Mouse (Mus musculus) MEL (cell line): ENCODE measurements at regions not wholly inside any gene's neighbourhood (a gene's known extent, or its start where the extent isn't known, plus 50 kb on each side); places are given as distances from the start of the nearest gene placed in this dataset.

Experiments
- DNase-seq: peaks from one replicate; pipeline ENCODE4 v3.0.0; 2011; ENCODE audit warnings: low read depth, low spot score
- H3K27ac ChIP-seq: 2 replicates; pipeline ENCODE4 v1.5.1; 2012; ENCODE audit warnings: low read depth, mild to moderate bottlenecking, control low read depth, low read length, moderate library complexity; ENCODE audit not compliant: control insufficient read depth
- H3K27me3 ChIP-seq, 2 experiments: fragments of 150-350 bp in 1 of 2; sonication (generic) in 1 of 2; 2 replicates each; pipeline ENCODE4 v1.6.1; 2012; ENCODE audit warnings: low read length in 2 of 2, mild to moderate bottlenecking in 2 of 2, improper control_type of control experiment in 1 of 2, moderate library complexity in 1 of 2; ENCODE audit not compliant: insufficient read depth in 2 of 2, control insufficient read depth in 1 of 2
- H3K36me3 ChIP-seq, 2 experiments: 2 replicates each; pipeline ENCODE4 v1.6.1; 2012 to 2014; ENCODE audit warnings: low read length in 2 of 2, improper control_type of control experiment in 1 of 2, inconsistent platforms in 1 of 2, mild to moderate bottlenecking in 1 of 2; ENCODE audit not compliant: insufficient read depth in 2 of 2, control insufficient read depth in 1 of 2
- H3K4me1 ChIP-seq, 2 experiments: fragments of 150-350 bp in 1 of 2; sonication (generic) in 1 of 2; 2 replicates each; pipeline ENCODE4 v1.6.1; 2012; ENCODE audit warnings: low read length in 2 of 2, improper control_type of control experiment in 1 of 2, mild to moderate bottlenecking in 1 of 2; ENCODE audit not compliant: insufficient read depth in 2 of 2, control insufficient read depth in 1 of 2
- H3K4me3 ChIP-seq, 2 experiments: fragments of 150-350 bp in 1 of 2; sonication (generic) in 1 of 2; 2 replicates each; pipeline ENCODE4 v1.5.1; 2012; ENCODE audit warnings: low read depth in 2 of 2, low read length in 2 of 2, mild to moderate bottlenecking in 2 of 2, moderate library complexity in 2 of 2, control low read depth in 1 of 2, improper control_type of control experiment in 1 of 2; ENCODE audit not compliant: control insufficient read depth in 1 of 2, insufficient read depth in 1 of 2
- H3K79me2 ChIP-seq: 2 replicates; pipeline ENCODE4 v1.6.1; 2012; ENCODE audit warnings: mild to moderate bottlenecking, low read length, moderate library complexity; ENCODE audit not compliant: control insufficient read depth, poor library complexity, insufficient read depth
- H3K9ac ChIP-seq: 2 replicates; pipeline ENCODE4 v1.6.1; 2012; ENCODE audit warnings: low read depth, mild to moderate bottlenecking, control low read depth, low read length, moderate library complexity; ENCODE audit not compliant: control insufficient read depth, poor library complexity, severe bottlenecking
- H3K9me3 ChIP-seq: fragments of 150-350 bp; sonication (generic); replicated peaks from 2 replicates; pipeline ENCODE4 v1.6.1; 2012; ENCODE audit warnings: mild to moderate bottlenecking, low read length, improper control_type of control experiment, moderate library complexity; ENCODE audit not compliant: insufficient read depth
- BHLHE40 ChIP-seq: IDR thresholded peaks from 2 replicates; pipeline ENCODE4 v1.6.1; 2012; ENCODE audit warnings: low read depth, mild to moderate bottlenecking, inconsistent platforms, low read length, improper control_type of control experiment, borderline replicate concordance
- CHD1 ChIP-seq: IDR thresholded peaks from 2 replicates; pipeline ENCODE4 v1.6.1; 2012; ENCODE audit warnings: low read depth, mild to moderate bottlenecking, inconsistent platforms, low read length, improper control_type of control experiment
- CHD2 ChIP-seq: IDR thresholded peaks from 2 replicates; pipeline ENCODE4 v1.6.1; 2011; ENCODE audit warnings: low read length, improper control_type of control experiment
- CTCF ChIP-seq, 3 experiments: IDR thresholded peaks in 2 of 3; conservative IDR thresholded peaks in 1 of 3; 2 replicates each; pipeline ENCODE4 v1.5.1; 2011 to 2012; ENCODE audit warnings: low read length in 3 of 3, low read depth in 2 of 3, mild to moderate bottlenecking in 2 of 3, improper control_type of control experiment in 1 of 3, inconsistent platforms in 1 of 3, mixed read lengths in 1 of 3, moderate library complexity in 1 of 3; ENCODE audit not compliant: control insufficient read depth in 1 of 3, insufficient read depth in 1 of 3, poor library complexity in 1 of 3, severe bottlenecking in 1 of 3
- E2F4 ChIP-seq: IDR thresholded peaks from 2 replicates; pipeline ENCODE4 v1.6.1; 2011; ENCODE audit warnings: low read depth, low read length, improper control_type of control experiment, borderline replicate concordance
- ELF1 ChIP-seq: IDR thresholded peaks from 2 replicates; pipeline ENCODE4 v1.6.1; 2014; ENCODE audit warnings: low read depth, mild to moderate bottlenecking, inconsistent platforms, low read length, improper control_type of control experiment, moderate library complexity
- EP300 ChIP-seq, 2 experiments: IDR thresholded peaks; 2 replicates each; pipeline ENCODE4 v1.6.1; 2011; ENCODE audit warnings: improper control_type of control experiment in 2 of 2, low read length in 2 of 2, low read depth in 1 of 2, mild to moderate bottlenecking in 1 of 2
- ETS1 ChIP-seq: IDR thresholded peaks from 2 replicates; pipeline ENCODE4 v1.6.1; 2012; ENCODE audit warnings: low read depth, mild to moderate bottlenecking, inconsistent platforms, low read length, improper control_type of control experiment, moderate library complexity
- JUND ChIP-seq: IDR thresholded peaks from 2 replicates; pipeline ENCODE4 v1.6.1; 2011; ENCODE audit warnings: low read depth, mild to moderate bottlenecking, improper control_type of control experiment, low read length
- KAT2A ChIP-seq: conservative IDR thresholded peaks from 2 replicates; pipeline ENCODE4 v1.6.1; 2012; ENCODE audit warnings: low read depth, low read length, improper control_type of control experiment, inconsistent platforms
- MAFK ChIP-seq: IDR thresholded peaks from 2 replicates; pipeline ENCODE4 v1.6.1; 2011; ENCODE audit warnings: low read depth, mild to moderate bottlenecking, low read length, improper control_type of control experiment, borderline replicate concordance
- MAX ChIP-seq: IDR thresholded peaks from 2 replicates; pipeline ENCODE4 v1.6.1; 2011; ENCODE audit warnings: low read length, improper control_type of control experiment
- MAZ ChIP-seq: IDR thresholded peaks from 2 replicates; pipeline ENCODE4 v1.6.1; 2012; ENCODE audit warnings: low read depth, mild to moderate bottlenecking, inconsistent platforms, low read length, improper control_type of control experiment
- MEF2A ChIP-seq: IDR thresholded peaks from 2 replicates; pipeline ENCODE4 v1.6.1; 2014; ENCODE audit warnings: low read depth, mild to moderate bottlenecking, inconsistent platforms, low read length, improper control_type of control experiment; ENCODE audit not compliant: poor library complexity, insufficient replicate concordance, severe bottlenecking; ENCODE audit errors: extremely low read depth
- MXI1 ChIP-seq: IDR thresholded peaks from 2 replicates; pipeline ENCODE4 v1.6.1; 2011; ENCODE audit warnings: mild to moderate bottlenecking, low read depth, low read length, improper control_type of control experiment
- MYB ChIP-seq: IDR thresholded peaks from 2 replicates; pipeline ENCODE4 v1.6.1; 2011; ENCODE audit warnings: mild to moderate bottlenecking, low read depth, low read length, improper control_type of control experiment
- MYC ChIP-seq: IDR thresholded peaks from 2 replicates; pipeline ENCODE4 v1.6.1; 2011; ENCODE audit warnings: low read depth, mild to moderate bottlenecking, low read length, improper control_type of control experiment, moderate library complexity
- NELFE ChIP-seq: IDR thresholded peaks from 2 replicates; pipeline ENCODE4 v1.6.1; 2011; ENCODE audit warnings: low read depth, low read length, improper control_type of control experiment
- NRF1 ChIP-seq: IDR thresholded peaks from 2 replicates; pipeline ENCODE4 v1.6.1; 2014; ENCODE audit warnings: low read depth, mild to moderate bottlenecking, inconsistent platforms, low read length, improper control_type of control experiment, moderate library complexity; ENCODE audit not compliant: poor library complexity, insufficient read depth, severe bottlenecking
- POLR2A ChIP-seq, 2 experiments: IDR thresholded peaks; 2 replicates each; pipeline ENCODE4 v1.6.1; 2011 to 2012; ENCODE audit warnings: low read length in 2 of 2, mild to moderate bottlenecking in 2 of 2, control low read depth in 1 of 2, improper control_type of control experiment in 1 of 2, low read depth in 1 of 2, moderate library complexity in 1 of 2; ENCODE audit not compliant: control insufficient read depth in 1 of 2, insufficient read depth in 1 of 2, poor library complexity in 1 of 2
- POLR2AphosphoS2 ChIP-seq: IDR thresholded peaks from 2 replicates; pipeline ENCODE4 v1.6.1; 2011; ENCODE audit warnings: low read length, improper control_type of control experiment
- POLR2AphosphoS5 ChIP-seq: IDR thresholded peaks from 2 replicates; pipeline ENCODE4 v1.6.1; 2012; ENCODE audit warnings: low read depth, borderline replicate concordance, mild to moderate bottlenecking, inconsistent platforms, low read length, moderate library complexity, mixed read lengths
- SIN3A ChIP-seq: IDR thresholded peaks from 2 replicates; pipeline ENCODE4 v1.6.1; 2012; ENCODE audit warnings: low read length, improper control_type of control experiment, inconsistent platforms
- TAL1 ChIP-seq: IDR thresholded peaks from 2 replicates; pipeline ENCODE4 v1.6.1; 2012; ENCODE audit warnings: mild to moderate bottlenecking, inconsistent platforms, low read length, moderate library complexity, mixed read lengths
- TBP ChIP-seq: IDR thresholded peaks from 2 replicates; pipeline ENCODE4 v1.8.0; 2011; ENCODE audit warnings: low read depth, low read length, improper control_type of control experiment
- UBTF ChIP-seq: IDR thresholded peaks from 2 replicates; pipeline ENCODE4 v1.6.1; 2012; ENCODE audit warnings: low read depth, mild to moderate bottlenecking, inconsistent platforms, low read length, improper control_type of control experiment, moderate library complexity, borderline replicate concordance; ENCODE audit not compliant: insufficient read depth
- USF1 ChIP-seq: IDR thresholded peaks from 2 replicates; pipeline ENCODE4 v1.6.1; 2014; ENCODE audit warnings: low read depth, mild to moderate bottlenecking, inconsistent platforms, low read length, improper control_type of control experiment, moderate library complexity
- ZKSCAN1 ChIP-seq: IDR thresholded peaks from 2 replicates; pipeline ENCODE4 v1.6.1; 2012; ENCODE audit warnings: low read depth, mild to moderate bottlenecking, inconsistent platforms, low read length, improper control_type of control experiment, moderate library complexity
- ZNF384 ChIP-seq: IDR thresholded peaks from 2 replicates; pipeline ENCODE4 v1.6.1; 2012; ENCODE audit warnings: low read depth, mild to moderate bottlenecking, inconsistent platforms, low read length, improper control_type of control experiment

DNA sequence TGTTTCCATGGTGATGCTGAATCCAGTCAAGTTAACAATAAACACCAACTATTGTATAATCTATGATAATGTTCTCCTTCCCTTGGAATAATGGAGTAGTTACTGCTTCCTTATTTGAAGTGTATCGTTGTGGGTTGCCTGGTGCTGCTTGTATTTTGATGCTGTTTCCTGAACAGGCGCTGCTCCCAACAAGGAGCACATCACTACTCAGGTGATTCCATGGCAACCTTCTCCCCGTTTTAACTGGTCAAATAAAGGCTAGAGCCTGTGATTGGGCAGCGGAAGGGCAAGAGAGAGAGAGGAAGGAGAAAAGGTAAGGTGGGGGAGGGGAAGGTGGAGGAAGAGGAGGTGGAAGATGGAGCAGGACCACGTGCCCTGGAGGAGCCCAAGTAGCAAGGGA is 116.3 kb downstream of the Mterf1b start:
- no peak for TF ChIP-seq EP300 (IDR thresholded peaks at IDR 0.05; ENCODE audit: low read depth in 1 of 2, low read length in 2 of 2)
- no peak for TF ChIP-seq BHLHE40
- no peak for TF ChIP-seq UBTF
- no peak for TF ChIP-seq MYB
- TF ChIP-seq MAZ, result no peak
- no peak for TF ChIP-seq ETS1
- no peak for TF ChIP-seq POLR2AphosphoS5
- TF ChIP-seq NELFE, result no peak
- TF ChIP-seq POLR2AphosphoS2, result no peak
- TF ChIP-seq MXI1, result no peak
- TF ChIP-seq TAL1, result no peak
- TF ChIP-seq ZKSCAN1, result no peak
- TF ChIP-seq USF1, result no peak
- TF ChIP-seq CTCF (IDR thresholded peaks at IDR 0.05 in 2 of 3, conservative IDR thresholded peaks at IDR 0.05 in 1 of 3; ENCODE audit: control insufficient read depth in 1 of 3, insufficient read depth in 1 of 3, low read depth in 2 of 3, low read length in 3 of 3, poor library complexity in 1 of 3, severe bottlenecking in 1 of 3), result no peak
- no peak for TF ChIP-seq MAX
- no peak for TF ChIP-seq MEF2A
- TF ChIP-seq CHD1, result no peak
- no peak for TF ChIP-seq JUND
- Histone ChIP-seq H3K9me3 (no peaks in the 10 kb centered on the region), H3K27ac (no peak overlapping the region), H3K79me2 (no peaks in the 10 kb centered on the region), H3K27me3 (no peaks in the 10 kb centered on the region), H3K4me1 (no peaks in the 10 kb centered on the region), H3K9ac (no peak overlapping the region), H3K4me3 (no peak overlapping the region), H3K36me3 (no peaks in the 10 kb centered on the region)
- no peak for DNase-seq

DNA sequence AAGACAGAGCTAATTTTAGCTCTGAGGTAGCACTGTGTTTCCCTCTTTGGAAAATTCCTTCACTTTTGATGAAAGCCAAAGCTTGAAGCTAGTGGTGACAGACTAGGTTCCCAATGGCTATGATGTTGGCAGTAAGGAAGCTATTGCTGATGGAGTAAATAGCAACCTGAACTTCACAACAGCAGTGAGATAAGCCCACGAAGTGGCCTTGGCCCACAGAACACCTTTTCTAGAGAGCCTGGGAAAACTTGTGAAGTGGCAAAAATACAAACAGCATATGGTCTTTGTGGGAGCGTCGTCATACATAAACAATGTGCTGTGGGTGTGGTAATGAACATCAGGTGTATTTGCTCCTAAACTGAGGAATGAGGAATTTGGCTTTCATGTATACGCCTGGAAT is 119.0 kb downstream of the Mterf1b start:
- no peak for DNase-seq
- Histone ChIP-seq H3K27me3 (no peaks in the 10 kb centered on the region), H3K27ac (no peak overlapping the region), H3K9me3 (no peaks in the 10 kb centered on the region), H3K4me1 (no peaks in the 10 kb centered on the region), H3K79me2 (no peaks in the 10 kb centered on the region), H3K36me3 (no peaks in the 10 kb centered on the region), H3K4me3 (no peak overlapping the region), H3K9ac (no peak overlapping the region)
- TF ChIP-seq ZNF384, result no peak
- no peak for TF ChIP-seq MAX
- no peak for TF ChIP-seq MYC
- TF ChIP-seq SIN3A, result no peak
- TF ChIP-seq CHD1, result no peak
- no peak for TF ChIP-seq KAT2A
- TF ChIP-seq MAFK, result no peak
- TF ChIP-seq CHD2, result no peak
- no peak for TF ChIP-seq USF1
- no peak for TF ChIP-seq JUND
- no peak for TF ChIP-seq TBP
- TF ChIP-seq MYB, result no peak
- no peak for TF ChIP-seq POLR2A (IDR thresholded peaks at IDR 0.05; ENCODE audit: control insufficient read depth in 1 of 2, insufficient read depth in 1 of 2, low read depth in 1 of 2, low read length in 2 of 2, poor library complexity in 1 of 2)
- no peak for TF ChIP-seq ELF1
- no peak for TF ChIP-seq E2F4
- no peak for TF ChIP-seq NRF1
- TF ChIP-seq MXI1, result no peak
- TF ChIP-seq ZKSCAN1, result no peak
